Mouse (Mus musculus): Measurements from ENCODE around the gene 2410004B18Rik.

2410004B18Rik gene

DNA sequence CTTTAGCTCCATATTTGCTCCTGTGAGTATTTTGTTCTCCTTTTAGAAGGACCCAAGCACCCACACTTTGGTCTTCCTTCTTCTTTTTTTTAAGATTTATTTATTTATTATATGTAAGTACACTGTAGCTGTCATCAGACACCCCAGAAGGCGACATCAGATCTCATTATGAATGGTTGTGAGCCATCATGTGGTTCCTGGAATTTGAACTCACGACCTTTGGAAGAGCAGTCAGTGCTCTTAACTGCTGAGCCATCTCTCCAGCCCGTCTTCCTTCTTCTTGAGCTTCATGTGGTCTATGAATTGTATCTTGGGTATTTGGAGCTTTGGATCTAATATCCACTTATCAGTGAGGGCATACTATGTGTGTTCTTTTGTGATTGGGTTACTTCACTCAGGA is 27.8 kb downstream of the 2410004B18Rik start:
- DNase-seq: peak; percentile 19

DNA sequence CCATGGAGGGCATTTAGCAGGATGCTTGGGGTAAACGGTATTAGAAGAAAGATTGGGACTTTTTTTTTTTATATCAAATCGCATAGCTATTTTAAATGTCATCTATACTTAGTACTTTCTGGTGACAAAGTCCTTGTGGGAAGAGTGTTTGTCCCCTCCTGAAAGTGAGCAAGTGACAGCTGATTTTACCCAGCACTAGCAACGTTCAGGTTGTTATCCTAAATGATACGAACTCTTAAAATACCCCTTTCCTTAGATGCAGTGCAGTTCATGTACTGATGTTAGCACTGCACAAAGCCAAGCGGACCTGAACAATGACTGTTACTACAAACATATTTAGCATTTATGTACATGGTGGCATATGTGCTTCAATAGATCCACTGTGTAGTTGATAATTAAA is 29.0 kb downstream of the 2410004B18Rik start:
- DNase-seq: no peak

DNA sequence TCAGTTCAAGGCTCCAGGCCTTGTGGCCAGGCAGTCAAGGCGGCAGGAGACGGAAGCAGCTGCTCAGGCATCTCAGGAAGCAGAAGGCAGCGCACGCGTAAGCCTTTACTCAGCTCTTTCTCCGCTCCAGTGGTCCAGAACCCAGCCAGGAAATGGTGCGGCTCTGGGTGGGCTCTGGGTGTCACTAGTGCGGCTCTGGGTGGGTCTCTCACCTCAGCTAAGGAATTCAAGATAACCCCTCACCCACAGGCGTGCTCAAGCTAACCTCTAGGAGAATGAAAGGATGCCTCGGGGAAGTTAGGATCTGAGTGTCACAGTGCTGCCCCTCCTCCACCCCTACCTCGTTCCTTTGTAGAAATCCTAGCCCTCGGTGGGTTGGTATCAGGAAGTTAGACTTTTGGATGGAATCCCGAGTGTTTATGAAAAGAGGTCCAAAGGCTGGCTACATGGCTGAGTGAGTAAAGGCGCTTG is 31.3 kb downstream of the 2410004B18Rik start:
- DNase-seq: peak; percentile 75

DNA sequence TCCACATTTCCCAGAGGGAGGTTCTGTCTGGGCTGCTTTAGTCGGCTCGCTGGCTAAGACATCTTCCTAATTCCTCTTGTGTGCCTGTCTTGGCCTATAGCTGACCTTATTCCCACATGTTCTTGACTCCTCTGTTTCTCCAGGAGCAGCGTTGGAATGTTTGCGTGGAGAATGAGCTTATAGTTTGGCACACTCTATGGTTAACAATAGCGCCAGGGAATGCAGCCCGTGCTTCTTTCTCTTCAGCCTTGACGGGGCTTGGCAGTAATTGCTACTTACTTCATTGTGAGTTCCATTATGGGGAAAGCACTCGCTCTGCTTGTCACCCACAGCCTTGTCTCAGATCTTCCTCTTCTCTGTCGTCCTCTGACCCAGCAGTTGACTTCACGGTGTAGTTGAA is 33.7 kb downstream of the 2410004B18Rik start:
- DNase-seq: no peak

DNA sequence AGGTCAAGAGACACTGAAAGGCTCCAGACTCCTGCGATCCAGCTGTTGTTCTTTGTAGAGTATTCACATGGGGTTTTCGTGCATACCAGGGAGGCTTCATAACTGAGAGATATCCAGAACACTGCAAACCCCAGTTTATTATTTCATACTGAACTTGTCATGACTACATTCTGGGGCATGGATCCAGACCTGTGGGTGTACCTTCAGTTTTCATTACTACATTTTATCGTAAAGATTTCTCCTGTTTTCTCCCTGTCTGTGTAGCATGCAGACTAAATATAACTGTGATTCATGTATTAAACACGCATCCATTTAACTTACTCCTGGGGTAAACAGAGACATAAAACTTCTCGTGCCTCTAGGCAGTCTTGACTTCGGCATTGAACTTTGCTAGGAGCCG is 37.2 kb downstream of the 2410004B18Rik start:
- no peak for DNase-seq

DNA sequence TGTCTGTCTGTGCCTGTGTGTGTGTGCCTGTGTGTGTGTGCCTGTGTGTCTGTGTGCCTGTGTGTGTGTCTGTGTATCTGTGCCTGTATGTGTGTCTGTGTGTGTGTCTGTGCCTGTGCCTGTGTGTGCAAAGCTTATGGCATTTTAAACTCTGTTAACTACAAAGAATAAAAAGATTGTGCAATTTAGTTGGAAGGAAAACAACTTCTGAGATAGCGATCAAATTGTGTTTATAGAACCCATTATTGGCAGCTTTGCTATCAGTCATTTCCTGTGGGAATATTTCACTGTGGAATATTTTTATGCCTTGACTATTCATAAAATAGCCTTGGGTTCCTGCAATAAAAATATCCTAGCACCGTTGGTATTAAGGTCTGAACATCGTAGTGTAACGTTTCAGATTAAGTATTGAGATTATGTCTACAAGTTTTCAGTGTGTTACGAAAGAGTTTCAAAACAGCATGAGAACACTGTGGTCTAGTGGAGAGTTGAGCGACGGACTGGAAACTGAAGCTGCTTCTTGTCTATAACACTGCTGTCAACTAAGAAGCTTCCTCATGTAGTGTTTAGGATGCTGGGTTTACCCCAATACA is 47.6 kb downstream of the 2410004B18Rik start:
- DNase-seq: no peak

DNA sequence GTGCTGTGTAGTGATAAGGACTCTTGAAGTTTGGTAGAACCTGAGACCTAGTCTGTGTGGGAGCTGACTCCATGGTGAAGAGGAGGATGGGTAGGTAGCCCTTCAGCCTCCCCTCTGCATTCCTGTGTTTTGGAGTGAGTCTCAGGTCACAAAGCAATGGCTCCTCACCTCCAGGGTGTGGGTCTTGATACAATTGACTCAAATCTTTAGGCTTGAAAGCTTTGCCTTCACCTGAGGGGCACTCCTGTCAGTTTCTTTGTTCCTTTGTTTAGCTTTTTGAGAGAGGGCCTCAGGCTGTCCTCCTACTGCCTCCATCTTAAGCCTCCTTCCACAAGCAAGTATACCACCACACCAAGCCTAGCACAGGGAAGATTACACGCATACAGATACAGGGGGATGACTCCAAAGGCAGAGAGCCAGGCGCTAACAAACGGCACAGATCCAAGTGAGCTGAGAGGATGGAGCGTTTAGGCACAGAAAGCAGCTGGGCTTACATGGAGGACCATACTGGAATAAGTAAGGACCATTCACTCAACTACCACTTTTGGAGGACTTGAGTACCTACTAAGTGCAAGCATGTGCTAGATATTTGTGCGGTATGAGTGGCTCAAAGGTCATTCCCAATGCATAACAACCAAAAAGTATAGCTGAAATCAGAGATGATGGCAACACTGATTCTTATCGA is 48.6 kb downstream of the 2410004B18Rik start:
- DNase-seq: no peak

DNA sequence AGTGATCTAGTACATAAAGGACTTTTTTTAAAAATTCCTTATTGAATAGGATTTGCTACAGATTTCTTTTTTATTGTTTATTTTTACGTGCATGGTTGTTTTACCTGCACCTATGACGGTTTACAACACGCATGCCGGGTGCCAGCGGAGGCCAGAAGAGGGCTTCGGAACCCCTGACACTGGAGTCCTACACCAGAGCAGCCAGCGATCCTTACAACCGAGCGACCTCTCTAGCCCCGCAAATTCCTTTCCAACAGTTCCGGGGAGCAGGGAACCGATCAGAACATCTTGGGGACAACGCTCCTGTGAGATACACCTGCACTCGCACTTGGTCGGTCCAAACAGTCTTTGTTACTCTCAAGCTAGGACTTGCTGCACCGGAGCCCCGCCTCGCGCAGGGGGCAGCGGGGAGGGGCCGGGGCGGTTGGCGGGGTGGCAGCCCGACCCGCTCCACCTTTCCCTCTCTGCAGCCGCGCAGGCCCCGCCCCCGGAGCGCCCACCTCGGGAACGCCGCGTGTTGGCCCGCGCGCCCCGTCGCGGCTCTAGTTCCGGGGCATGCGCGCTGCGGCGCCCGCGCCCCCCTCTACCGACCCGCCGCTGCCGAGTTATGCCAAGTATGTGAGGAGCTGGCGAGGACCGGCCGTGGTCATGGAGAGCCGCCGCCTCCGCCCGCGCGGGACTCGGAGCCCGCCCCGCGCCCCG is 49.6 kb downstream of the 2410004B18Rik start, which contains the start of gene Syde2:
Gene Syde2, plus strand, starts transcription at position 603 of the 702 bp plus-strand sequence.
- peak; percentile 95 for DNase-seq

DNA sequence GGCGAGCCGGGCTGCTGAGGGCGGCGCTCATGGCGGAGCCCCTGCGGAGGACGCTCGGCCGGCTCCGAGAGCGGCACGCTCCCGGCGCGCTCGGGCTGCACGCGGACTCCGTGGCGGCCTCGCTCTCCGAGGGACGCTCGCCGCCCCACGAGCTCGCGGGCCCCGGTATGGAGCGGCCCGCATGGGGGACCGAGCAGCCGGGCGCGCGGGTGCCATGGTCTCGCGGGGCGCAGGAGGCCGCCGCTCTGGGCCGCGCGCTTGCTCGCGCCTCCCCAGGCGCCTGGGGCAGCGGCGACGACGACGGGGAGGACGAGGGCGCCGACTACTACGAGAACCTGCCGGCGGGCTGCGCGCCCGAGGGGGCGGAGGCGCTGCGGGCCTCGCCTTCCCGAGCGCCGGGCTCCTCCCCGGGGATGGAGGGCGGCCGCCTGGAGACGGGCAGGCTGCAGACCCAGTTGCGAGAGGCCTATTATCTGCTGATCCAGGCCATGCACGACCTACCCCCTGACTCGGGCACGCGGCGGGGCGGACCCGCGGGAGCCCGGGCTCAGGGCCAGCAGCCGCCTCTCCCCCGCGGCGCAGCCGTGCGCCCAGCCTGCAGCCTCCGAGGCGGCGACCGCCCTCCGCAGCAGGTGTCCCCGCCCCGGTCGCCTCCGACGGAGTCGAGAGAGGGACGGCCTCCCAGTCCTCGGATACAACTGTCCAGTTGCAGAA is 50.3 kb downstream of the 2410004B18Rik start:
- DNase-seq: peak; percentile 96

DNA sequence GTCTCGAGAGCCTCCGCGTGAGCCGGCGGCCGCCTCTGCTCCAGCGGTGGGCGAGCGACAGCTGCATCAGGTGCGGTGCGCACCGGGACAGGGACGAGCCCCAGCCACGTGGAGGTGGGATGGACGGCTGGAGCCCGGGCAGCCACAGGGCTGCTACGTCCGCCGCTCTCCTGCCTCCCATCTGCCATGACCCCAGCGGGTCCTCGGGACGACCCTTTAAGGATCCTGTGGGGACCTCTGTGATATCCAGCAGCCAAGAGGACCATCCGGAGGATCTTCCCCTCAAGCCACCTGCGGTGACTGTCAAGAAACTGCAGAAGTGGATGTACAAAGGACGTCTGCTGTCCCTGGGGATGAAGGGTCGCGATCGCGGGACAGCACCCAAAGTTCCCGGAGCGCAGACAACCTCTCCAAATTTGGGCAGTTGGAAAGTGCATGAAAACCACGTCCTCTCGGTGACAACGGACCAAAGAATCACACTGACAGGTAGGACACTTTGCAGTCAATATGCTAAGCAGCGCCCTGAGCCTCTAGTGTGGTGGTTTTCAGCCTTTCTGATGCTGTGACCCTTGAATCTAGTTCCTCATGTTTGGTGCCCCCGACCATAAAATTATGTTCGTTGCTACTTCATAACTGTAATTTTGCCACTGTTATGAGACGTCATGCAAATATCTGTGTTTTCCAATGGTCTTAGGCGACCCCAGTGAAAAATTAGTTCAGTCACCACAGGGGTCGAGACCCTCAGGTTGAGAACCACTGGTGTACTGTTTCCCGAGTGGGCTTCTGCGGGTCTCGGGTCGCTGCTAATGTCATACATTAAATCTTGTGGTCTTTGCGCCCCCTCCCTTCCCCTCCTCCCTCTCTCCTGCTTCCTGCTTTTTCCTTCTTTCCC is 51.1 kb downstream of the 2410004B18Rik start:
- no peak for DNase-seq

DNA sequence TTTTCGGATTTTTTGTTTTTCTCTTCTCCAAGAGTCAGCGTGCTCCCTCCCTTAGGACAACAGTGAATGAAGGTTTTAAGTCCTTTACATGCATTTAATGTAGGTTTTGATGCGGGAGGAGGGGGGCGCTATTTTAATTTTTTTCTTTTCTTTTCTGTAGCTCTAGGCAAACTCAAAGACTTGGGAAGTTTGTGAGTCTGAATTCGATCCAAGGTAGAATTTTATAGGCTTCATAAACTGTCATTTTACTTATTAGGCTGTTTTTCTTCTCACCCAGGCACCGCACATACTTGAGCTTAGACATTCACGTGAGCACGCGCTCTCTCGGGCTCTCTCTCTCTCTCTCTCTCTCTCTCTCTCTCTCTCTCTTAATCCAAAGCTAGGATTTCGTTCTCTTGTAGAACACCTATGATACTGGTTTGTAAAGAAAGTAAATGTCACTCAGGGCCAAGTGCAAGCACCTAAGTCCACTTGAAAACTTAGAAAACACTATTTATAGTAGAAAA is 51.8 kb downstream of the 2410004B18Rik start:
- DNase-seq: no peak

DNA sequence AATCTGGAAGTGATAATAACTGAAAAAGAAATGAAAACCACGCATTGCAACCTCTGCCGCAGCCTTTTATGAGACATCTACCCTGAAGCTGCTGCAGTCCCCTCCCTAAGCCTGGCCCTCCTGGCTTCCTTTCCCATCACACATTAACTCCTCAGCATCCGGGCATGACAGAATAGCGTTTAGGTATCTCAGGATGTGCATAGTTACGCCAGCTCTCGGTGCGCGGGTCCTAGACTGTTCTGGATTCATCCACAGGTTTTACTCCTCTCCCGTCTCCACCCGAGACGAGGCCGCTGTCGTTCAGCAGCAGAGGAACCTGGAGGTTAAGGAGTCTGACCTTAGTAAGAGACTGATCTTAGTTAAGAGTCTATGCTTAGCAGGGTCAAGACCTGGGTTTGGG is 53.3 kb downstream of the 2410004B18Rik start:
- DNase-seq: peak; percentile 58

DNA sequence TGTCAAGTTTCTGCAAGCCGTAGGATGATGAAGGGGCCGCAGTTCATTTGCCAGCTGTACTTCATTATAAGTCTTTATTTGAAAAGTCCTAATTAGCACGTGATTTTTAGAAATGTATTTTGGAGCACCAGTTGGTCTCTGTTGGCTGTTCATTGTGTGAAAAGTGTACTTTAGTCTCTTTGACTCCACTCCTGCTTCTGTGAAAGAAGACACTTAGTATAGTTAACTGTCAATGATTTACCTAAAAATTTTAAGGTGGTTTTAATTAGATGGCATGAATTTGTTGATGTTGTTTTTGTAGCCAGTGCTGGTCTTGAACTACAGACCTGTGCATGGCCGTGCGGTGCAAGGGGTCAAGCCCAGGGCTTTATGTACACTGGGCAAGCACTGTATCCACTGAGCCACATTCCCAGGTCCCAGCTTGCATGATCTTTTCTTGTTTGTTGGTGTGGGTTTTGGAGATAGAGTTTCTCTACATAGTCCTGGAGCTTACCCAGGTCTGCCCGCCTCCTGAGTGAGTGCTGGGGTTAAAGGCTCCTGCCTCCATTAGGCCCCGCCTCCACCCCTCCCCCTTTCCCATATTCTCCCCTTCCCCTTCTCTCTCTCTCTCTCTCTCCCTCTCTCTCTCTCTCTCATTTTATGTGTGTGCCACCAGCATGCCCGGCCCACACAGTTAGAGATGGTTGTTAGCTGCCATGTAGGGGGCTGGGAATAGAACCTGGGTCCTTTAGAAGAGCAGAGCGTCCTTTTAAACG is 54.3 kb downstream of the 2410004B18Rik start:
- DNase-seq: peak; percentile 51

DNA sequence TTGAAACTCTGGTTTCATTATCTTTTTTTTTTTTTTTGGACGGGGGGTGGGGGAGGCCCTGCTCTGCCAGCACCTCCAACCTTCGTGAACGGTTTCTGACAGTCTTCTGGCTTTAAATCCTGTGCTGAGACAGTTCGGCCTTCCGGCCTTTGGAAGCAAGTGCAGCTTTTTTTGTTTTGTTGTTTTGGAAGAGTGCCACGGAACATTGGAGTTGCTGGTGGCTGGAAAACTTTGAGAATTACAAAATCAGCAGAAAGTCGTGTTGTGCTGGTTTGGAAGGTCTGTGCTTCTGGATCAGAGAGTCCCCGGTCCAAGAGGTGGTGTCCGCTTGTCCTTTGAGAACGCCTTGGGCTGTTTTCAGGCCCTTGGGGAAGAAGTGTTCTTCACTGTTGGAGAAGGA is 55.0 kb downstream of the 2410004B18Rik start:
- DNase-seq: peak; percentile 87

DNA sequence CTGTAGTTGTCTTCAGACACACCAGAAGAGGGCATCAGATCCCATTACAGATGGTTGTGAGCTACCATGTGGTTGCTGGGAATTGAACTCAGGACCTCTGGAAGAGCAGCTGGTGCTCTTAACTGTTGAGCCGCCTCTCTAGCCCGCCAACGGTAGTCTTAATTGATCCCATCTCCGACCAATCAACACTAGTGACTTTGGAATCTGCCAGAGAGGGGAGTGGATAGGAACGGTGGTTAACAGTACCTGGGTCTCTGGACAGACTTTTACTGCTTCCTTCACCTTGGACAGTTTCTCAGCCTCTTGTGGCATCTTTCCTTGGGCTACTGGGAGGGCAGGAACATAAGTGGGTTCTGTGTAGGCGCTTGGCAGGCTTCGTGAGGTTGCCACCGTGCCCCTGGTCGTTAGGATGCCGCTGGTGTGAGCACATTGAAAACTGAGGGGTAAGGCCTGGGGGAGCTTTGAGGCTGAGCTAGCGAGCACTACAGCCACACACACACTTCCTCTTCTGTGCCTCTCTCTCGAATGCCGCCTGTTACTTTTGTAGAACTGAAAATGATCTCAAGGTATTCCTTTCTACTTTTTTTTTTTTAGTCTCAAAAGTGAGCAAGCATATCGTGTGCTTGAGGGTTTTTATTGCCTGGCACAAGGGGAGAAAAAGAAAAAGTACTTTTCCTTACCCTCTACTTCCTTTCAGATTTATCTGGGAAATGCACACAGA is 55.8 kb downstream of the 2410004B18Rik start:
- DNase-seq: no peak

Measured in kidney, adult 11 months (tissue).